Mouse (Mus musculus): ENCODE measurements around the gene Rex1bd.

The Rex1bd gene

DNA sequence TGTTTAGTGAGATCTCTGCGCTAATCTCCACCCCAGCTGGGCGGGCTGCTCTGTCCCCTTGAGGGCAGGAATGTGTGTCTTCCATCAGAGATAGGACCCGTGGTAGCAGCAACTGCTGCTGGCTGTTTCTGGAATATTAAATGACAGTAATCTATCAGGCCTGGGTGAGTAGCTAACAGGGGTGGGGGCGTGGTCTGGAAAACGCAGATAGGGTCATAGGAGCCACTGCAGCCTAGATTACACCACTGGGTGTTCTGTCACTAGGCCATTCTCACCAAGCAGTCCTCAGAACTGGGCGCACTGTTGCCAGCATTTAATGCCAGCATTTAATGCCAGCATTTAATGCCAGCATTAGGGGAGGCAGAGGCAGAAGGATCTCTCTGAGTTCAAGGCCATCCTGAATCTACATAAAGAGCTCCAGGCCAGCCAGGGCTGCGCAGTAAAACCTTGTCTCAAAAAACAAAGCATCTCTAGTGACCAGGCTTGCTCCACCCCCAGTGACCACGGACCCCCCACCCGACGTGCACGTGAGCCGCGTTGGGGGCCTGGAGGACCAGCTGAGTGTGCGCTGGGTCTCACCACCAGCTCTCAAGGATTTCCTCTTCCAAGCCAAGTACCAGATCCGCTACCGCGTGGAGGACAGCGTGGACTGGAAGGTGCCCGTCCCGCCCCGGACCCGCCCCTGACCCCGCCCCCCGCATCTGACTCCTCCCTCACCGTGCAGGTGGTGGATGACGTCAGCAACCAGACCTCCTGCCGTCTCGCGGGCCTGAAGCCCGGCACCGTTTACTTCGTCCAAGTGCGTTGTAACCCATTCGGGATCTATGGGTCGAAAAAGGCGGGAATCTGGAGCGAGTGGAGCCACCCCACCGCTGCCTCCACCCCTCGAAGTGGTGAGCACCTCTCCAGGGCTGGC is 5.9 kb downstream of the Rex1bd start:
- no peak for DNase-seq

DNA sequence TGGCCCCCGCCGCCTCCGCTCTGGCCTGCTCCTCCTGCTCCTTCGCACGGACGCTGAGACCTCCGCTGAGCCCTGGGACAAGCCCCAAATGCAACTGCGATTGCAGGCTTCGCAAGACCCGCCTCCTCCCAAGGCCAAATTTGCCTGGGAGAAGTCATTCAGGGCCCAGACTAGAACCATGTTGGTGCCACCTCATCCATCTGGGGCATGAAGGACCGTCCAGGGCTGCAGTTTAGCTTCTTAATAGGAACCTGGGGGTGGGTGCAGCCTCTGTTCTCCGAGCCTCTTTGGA is 10.8 kb downstream of the Rex1bd start:
- DNase-seq: no peak

DNA sequence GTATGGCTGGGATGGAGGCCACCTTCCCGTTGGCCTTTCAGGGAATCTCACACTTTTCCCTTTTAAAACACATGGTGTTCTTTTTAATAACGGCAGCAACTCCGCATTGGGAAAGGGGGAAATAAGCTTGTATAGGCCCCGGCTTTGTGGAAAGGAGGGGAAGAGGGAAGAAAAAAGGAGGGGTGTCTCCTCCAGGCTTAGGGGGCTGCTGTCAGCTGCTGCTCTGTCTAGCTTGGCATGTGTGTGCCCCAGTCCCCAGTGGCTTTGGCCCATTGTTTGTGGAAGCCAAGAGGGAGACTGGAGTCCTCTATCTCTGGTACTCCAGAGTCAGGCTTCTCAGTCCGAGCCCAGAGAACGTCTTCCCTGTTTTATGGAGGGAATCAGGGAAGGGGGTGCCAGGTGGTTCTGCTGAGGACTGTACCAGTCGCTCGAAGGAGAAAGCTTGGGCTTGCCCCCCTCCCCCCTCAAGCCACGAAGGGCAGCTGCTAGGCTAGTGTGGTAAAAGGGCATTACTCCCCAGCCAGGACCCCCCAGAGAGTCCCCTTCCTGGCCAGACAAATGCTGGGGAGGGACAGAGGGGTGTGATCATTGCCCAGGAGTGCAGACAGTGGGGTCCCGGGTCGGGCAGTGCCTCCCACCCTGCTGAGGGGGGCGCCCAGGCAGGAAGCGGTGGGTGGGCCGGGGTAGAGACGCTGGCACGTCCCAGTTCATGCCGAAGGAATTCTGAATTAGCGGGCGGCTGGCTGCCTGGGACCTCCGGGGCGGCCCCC is 11.4 kb downstream of the Rex1bd start:
- DNase-seq: no peak

GRCm38 (mm10) chr8:70494416-70494945 is 12.1 kb downstream of the Rex1bd start:
- DNase-seq: no peak

GRCm38 (mm10) chr8:70493692-70494415 is 12.7 kb downstream of the Rex1bd start:
- DNase-seq: no peak

DNA sequence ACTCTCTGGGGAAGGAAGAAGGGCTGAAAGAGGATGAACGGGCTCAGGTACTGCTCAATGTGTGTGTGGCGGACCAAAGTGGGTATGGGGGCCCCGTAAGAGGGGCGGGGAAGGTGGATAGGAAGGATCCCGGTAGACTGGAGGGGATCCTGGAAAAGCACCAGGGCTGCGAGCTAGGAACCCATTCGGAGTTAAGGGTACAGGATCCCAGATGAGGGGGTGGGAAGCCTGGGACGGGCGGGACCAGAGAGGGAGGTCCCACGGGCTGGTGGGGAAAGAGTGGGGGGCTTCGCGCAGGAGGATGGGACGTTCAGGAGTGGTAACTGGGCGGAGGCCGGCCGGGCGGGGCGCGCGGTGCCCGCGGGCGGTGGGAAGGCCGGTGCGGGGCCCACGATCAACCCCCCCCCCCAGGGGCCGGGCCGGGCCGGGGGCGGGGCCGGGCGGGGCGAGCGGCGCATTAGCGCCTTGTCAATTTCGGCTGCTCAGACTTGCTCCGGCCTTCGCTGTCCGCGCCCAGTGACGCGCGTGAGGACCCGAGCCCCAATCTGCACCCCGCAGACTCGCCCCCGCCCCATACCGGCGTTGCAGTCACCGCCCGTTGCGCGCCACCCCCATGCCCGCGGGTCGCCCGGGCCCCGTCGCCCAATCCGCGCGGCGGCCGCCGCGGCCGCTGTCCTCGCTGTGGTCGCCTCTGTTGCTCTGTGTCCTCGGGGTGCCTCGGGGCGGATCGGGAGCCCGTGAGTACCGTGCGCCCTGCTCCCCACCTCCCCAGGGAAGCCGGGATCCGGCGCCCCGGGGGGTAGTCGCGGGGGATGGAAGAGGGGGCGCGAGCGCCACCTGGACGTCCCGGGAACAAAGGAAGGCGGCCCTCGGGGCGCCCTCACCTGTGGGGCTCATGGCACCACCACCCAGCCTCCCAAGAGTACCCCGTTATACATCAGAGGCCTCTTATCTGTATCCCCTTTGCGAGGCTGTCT is 13.6 kb downstream of the Rex1bd start, which contains the start of gene Crlf1:
TSS of gene Crlf1 (plus strand) at position 495 of the 977 bp plus-strand sequence.
- peak; percentile 19 for DNase-seq

DNA sequence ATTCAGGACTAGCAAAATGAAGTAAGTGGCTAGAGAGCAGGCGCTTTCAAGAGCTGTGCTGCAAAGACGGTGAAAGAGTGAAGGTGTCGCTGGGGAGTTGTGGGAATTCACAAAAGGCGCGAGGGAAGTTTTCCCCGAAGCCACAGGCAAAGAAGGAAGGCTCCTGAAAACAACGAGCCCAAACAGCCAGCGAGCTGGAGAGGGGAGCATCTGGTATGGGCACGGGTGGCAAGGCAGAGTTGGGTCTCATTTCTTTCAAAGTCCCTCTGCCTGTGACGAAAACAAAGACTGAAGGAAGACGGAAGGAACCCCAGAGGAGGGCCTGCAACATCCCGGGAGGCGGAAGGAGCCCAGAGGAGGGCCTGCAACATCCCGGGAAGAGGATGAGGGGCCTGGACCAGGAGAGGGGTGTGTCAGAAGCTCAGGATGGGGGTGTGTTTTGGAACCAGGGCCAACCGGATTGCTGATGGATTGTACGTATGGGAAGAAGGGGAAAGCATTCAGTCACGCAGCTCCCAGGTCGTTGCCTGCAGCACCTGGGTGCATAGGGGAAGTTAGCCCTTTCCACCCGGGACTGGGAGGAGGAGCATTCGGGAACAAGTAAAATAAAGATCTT is 15.6 kb downstream of the Rex1bd start:
- DNase-seq: no peak

GRCm38 (mm10) chr8:70490061-70490879 is 16.3 kb downstream of the Rex1bd start:
- peak; percentile 40 for DNase-seq

DNA sequence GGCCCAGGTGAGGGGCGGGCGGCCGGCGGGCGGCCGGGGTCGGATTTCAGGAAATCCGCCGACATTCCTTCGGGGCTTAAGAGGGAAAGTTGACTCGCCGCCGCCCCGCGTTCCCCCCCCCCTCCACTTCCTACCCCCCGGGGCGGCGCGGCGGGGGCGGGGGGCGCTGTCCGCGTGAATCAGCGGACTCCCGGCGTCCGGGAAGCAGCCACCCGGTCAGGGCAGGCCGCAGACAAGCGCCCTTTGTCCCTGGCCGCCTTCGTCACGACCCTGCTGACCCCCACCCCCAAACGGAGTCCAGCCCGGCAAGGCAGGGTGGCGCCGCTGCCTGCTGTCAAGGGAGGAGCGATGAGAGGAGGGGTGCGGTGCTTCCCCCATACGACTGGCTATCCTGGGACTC is 17.0 kb downstream of the Rex1bd start:
- DNase-seq: peak; percentile 42

GRCm38 (mm10) chr8:70488931-70489470 is 17.6 kb downstream of the Rex1bd start:
- no peak for DNase-seq

DNA sequence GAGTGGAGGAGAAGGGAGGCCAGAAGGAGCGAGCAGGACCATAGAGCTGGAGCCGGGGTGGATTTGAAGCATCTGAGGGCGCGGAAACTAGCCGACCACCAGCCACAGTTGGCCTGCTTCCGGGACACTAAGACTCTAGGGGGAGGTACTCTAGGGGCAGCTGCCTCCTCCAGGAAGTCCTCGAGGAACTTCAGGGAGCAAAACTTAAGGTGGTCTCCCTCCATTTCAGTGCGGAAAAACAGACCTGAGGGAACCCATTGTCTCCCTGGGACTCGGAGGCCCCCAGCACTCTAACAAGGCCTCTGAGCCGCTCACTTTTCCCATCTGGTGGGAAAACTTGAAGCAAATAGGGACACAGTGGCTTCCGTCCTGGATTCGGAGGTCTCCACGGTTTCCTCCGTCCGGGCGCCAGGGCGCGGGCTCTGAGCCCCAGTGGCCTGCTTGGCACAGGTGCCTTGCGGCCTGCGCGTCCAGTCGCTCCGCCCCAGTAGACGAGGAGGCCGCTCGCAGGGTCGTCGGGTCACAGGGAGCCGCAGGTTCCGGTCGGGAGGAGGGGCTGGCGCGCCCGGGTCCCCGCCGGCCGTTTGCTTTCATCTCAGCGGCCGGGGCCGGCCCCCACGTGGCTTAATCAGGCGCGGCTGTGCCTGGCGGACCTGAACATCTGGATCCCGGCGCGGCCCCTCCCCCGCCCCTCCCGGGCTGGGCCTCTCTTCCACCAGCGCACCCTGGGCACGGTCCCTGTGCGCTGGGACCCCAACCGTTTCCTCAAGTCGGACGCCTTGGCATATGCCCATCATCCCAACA is 18.4 kb downstream of the Rex1bd start:
- peak; percentile 65 for DNase-seq

DNA sequence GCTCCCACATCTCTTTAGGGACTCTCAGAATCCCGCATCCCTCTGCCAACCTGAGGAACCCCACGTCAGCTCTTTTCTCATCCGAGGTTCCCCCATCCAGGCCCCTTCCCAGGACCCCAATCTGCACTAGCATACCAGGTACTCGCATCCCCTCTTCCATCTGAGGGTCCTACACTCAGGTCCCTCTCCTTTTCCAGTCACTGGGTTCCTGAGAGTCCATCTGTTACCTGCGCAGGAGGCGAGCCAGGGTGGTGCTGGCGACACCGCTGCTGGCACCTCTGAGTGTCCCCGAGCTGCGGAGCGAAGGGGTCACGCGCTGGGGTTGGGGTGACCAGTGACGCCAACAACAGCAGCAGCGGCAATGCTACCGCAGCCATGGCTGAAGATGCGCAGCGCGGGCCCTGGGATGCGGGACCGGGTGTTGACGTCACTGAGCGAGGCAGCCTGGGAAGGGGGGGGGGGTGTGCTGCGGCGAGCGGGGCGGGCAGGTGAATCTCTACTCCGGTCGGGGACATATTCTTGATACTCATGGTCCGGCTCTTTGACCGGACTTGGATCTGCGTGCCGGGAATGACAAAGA is 19.5 kb downstream of the Rex1bd start, which contains the start of gene Tmem59l:
TSS of gene Tmem59l (minus strand) at position 418 of the 580 bp plus-strand sequence.
- DNase-seq: no peak

DNA sequence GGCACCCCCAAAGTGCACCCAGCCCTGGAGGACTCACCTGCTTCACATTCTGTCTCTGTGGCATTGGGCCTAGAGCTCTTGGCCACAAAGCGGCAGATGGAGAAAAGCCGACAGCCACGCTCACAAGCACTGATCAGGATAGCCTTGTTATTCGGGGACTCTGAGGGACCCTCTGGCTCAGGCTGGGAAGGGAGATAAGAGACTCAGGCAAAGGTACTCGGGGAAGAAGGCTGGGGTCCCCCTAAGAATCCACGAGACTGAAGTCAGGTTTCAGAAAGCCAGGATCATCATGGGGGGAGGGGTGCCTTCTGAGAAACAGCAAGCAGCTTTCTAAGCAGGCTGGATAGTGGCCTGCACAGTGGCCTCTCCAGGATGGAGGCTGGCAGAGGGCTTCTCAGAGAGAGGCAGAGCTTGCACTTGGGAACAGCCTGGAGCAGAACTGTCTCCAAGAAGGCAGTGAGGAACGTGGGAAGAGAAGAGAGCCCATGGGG is 20.3 kb downstream of the Rex1bd start:
- no peak for DNase-seq

GRCm38 (mm10) chr8:70482943-70483342 is 23.6 kb downstream of the Rex1bd start:
- peak; percentile 60 for DNase-seq

DNA sequence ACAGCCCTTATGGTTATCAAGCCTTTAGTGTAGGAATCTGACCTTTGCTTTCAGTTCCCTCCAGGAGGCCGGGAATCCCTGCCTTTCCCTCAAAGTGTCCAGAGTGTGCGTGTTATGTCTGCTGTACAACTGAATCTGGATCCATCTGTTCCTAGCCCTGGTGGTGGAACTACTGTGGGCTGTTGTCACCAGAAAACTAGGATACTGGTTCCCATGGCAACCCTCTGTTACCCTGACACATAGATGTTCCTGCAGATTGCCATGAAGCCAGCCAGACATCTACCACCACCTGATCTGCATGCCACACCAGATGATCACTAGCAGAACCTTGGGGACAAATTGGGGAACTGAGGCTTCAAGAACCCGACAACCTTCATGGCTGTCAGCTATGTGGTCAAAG is 24.6 kb downstream of the Rex1bd start:
- DNase-seq: no peak

GRCm38 (mm10) chr8:70477269-70477982 is 29.1 kb downstream of the Rex1bd start:
- DNase-seq: peak; percentile 64

DNA sequence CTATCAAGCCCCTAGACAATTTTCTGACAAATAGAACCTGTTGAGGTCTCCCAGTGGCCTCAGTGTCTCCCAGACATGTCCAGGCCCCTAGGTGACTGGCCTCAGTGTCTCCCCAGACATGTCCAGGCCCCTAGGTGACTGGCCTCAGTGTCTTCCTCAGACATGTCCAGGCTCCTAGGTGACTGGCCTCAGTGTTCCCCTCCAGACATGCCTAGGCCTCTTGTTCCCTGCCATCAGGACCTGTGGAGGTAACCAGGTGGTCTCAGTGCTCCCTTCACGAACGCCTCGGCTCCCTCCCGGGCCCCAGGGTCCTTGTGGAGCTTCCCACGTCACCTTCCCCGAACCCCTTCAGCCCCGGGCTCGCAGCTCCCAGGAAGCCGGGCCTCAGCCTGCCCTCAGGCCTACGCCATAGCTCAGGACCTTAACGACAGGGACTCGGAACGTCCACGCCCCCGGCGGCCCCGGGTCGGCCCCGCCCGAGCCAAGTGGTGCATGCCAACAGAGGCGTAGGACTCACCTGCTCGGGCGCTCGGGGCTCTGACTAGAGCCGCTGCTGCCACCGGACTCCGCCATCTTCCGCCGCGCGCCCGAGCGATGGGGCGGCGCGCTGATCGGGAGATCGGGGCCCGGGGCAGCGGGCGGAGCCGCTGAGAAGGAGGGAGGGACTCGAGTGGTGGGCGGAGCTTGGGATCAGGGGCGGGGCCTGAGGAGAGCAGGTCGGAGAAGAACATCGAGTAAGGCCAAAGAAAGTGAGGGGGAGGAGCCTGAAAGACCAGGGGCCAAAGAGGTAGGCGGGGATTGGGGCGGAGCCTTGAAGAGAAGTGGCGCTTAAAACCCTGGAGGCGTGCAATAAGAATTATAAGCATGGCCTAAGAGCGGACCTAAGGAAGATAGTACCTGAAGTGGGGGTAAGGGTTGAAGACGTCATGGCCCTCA is 30.0 kb downstream of the Rex1bd start, which contains the start of gene Klhl26:
TSS of gene Klhl26 (minus strand) at position 636 of the 936 bp plus-strand sequence.
- DNase-seq: peak; percentile 98

All from lung, postnatal 10 days (tissue).